Mouse (Mus musculus): Measurements from ENCODE around the gene Fam193a. TPM values are rescaled to one million over a fixed set of nuclear protein-coding genes. Genes with fewer than 3 reads are reported as not detected.

Fam193a gene
- polyA plus RNA-seq, 1 experiment from 2014 or later, result 10.3 TPM

DNA sequence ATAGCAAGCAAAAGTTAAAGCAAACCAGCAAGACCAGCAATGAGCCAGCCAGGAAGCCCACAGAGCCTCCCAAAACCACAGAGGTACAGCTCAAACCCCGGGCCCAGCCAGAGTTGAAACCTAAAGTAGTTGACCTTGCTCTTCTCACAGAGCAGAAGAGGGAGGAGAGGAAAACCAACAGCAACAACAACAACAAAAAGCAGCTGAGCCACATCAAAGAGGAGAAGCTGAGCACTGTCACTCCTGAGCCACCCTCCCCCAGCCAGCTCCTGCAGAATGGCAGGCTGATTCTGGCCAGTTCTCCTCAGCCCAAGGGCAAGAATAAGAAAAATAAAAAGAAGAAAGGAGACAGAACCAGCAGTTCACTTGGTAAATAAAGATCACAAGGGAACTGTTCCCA is 96.3 kb downstream of the Fam193a start:
- Histone ChIP-seq H3K4me1 (replicated peaks; ENCODE audit: control insufficient read depth, insufficient read depth, low read length) (no peaks in the 10 kb centered on the region), H3K27ac (ENCODE audit: low read length) (no peak overlapping the region), H3K36me3 (ENCODE audit: control insufficient read depth, insufficient read depth, low read length) (peaks cover 39% of the 10 kb centered on the region), H3K27me3 (ENCODE audit: control insufficient read depth, insufficient read depth, low read depth, low read length) (no peaks in the 10 kb centered on the region), H3K9me3 (ENCODE audit: control insufficient read depth, low read length) (no peaks in the 10 kb centered on the region), H3K4me3 (ENCODE audit: low read length) (no peak overlapping the region), H3K4me2 (ENCODE audit: low read depth, low read length) (no peak overlapping the region), H3K9ac (ENCODE audit: low read length) (no peak overlapping the region)
- WGBS, result 94% methylated on average over 1 of the region's 1 CpGs
- ATAC-seq (ENCODE audit: low read depth), result no peak

DNA sequence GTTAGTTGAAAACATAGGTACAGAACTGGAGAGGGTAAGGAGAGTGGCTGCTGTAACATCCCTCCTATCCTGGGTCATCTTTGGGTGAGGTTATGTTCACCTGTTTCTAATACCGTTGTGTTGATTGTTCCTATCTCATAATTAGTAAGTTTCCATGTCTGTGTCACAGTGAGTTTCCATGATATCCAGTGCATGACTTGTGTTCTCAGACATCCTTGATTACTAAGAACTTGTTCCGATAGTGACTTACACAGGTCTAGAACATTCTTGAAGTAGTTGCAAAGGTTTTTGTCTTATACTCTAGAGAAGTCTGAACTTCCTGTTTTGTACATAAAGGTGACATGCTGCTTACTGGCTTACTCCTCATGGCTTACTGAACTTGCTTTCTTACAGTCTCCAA is 96.9 kb downstream of the Fam193a start:
- H3K36me3 ChIP-seq (ENCODE audit: control insufficient read depth, insufficient read depth, low read length), result peaks cover 37% of the 10 kb centered on the region
- WGBS, result 86% methylated on average over 2 of the region's 2 CpGs

DNA sequence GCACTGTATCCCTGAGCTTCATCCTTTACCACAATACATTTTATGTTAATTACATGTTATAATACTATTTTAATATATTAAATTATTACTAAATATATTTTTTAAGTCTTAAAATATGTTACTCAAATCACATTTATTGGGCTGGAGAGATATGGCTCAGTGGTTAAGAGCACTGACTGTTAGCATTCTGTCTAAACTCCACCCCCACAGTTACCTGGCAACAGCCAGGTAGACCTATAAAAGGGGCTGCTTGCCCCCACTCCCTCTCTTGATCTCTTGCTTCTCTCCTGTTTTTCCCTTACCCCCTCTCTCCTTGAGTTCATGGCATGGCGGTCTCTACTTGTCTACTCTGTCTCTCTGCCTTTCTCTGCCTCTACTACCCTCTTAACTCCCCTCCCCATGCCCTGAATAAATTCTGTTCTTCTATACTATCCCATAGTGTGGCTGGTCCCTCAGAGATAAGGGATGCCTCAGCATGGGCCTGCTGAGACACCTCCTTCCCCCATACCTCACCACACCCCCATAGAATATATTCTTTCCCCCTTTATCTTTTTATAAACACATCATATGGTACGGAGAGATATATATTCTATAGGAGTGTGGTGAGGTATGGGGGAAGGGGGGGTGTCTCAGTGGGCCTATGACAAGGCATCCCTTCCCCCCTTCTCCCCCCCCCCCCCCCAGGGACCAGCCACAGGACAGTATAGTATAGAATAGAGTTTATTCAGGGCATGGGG is 98.5 kb downstream of the Fam193a start:
- Histone ChIP-seq H3K27me3 (ENCODE audit: control insufficient read depth, insufficient read depth, low read depth, low read length) (no peaks in the 10 kb centered on the region), H3K36me3 (ENCODE audit: control insufficient read depth, insufficient read depth, low read length) (peaks cover 35% of the 10 kb centered on the region), H3K4me1 (replicated peaks; ENCODE audit: control insufficient read depth, insufficient read depth, low read length) (no peaks in the 10 kb centered on the region), H3K4me2 (ENCODE audit: low read depth, low read length) (no peak overlapping the region), H3K9ac (ENCODE audit: low read length) (no peak overlapping the region), H3K9me3 (ENCODE audit: control insufficient read depth, low read length) (no peaks in the 10 kb centered on the region), H3K4me3 (ENCODE audit: low read length) (no peak overlapping the region), H3K27ac (ENCODE audit: low read length) (no peak overlapping the region)
- 69% methylated on average over 2 of the region's 2 CpGs for WGBS
- no peak for ATAC-seq (ENCODE audit: low read depth)

More for the DNA sequence above, 96.9 kb downstream of the Fam193a start:
- no peak overlapping the region for H3K4me3 ChIP-seq (ENCODE audit: low read length)
- no peaks in the 10 kb centered on the region for H3K27me3 ChIP-seq (ENCODE audit: control insufficient read depth, insufficient read depth, low read depth, low read length)
- H3K4me1 ChIP-seq (replicated peaks; ENCODE audit: control insufficient read depth, insufficient read depth, low read length), result no peaks in the 10 kb centered on the region
- no peak overlapping the region for H3K4me2 ChIP-seq (ENCODE audit: low read depth, low read length)
- H3K27ac ChIP-seq (ENCODE audit: low read length), result no peak overlapping the region
- no peak for ATAC-seq (ENCODE audit: low read depth)
- no peaks in the 10 kb centered on the region for H3K9me3 ChIP-seq (ENCODE audit: control insufficient read depth, low read length)
- no peak overlapping the region for H3K9ac ChIP-seq (ENCODE audit: low read length)

DNA sequence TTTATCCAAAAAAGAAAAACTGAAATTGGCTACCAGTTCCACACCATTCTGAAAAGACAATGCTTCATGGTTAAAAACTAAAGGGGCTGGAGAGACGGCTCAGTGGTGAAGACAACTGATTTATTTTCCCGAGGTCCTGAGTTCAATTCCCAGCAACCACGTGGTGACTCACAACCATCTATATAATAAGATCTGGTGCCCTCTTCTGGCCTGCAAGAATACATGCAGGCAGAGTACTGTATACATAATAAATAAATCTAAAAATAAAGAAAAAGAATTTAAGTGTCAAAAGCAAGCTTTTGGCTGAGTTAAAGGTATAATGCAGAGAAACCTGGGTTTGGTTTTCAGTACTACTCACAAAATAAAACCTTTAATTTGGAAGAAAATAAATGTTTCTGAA is 111.2 kb downstream of the Fam193a start:
- Histone ChIP-seq H3K4me3 (ENCODE audit: low read length) (no peak overlapping the region), H3K36me3 (ENCODE audit: control insufficient read depth, insufficient read depth, low read length) (peaks cover 43% of the 10 kb centered on the region), H3K27ac (ENCODE audit: low read length) (no peak overlapping the region), H3K27me3 (ENCODE audit: control insufficient read depth, insufficient read depth, low read depth, low read length) (no peaks in the 10 kb centered on the region), H3K4me1 (replicated peaks; ENCODE audit: control insufficient read depth, insufficient read depth, low read length) (no peaks in the 10 kb centered on the region), H3K9ac (ENCODE audit: low read length) (no peak overlapping the region), H3K4me2 (ENCODE audit: low read depth, low read length) (no peak overlapping the region), H3K9me3 (ENCODE audit: control insufficient read depth, low read length) (peaks cover 3% of the 10 kb centered on the region; the same call in 1 of the 2 replicates)
- 76% methylated on average over 3 of the region's 3 CpGs for WGBS
- no peak for ATAC-seq (ENCODE audit: low read depth)

DNA sequence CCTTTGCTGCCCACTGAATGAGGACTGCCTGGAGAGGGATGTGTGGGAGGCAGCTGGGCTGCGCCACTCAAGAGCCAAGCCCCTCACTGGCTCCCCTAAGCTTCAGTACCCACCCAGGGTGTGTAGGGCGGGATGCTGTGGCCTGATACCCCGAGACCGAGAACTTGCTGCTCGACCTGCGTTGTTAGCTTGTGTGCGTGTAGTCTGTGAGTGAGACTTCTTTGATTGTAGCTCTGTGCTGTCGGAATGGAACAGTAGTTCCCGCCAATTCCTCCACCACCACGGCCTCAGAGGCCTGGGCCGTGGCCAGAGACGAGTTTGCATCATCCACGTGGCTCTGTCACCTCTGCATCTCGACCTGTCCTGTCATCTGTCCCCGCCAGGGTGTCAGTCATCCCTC is 116.0 kb downstream of the Fam193a start:
- no peak overlapping the region for H3K4me3 ChIP-seq (ENCODE audit: low read length)
- no peaks in the 10 kb centered on the region for H3K27me3 ChIP-seq (ENCODE audit: control insufficient read depth, insufficient read depth, low read depth, low read length)
- no peak overlapping the region for H3K9ac ChIP-seq (ENCODE audit: low read length)
- WGBS, result 89% methylated on average over 15 of the region's 15 CpGs
- peaks cover under 1% of the 10 kb centered on the region; the same call in 1 of the 2 replicates for H3K9me3 ChIP-seq (ENCODE audit: control insufficient read depth, low read length)
- H3K4me2 ChIP-seq (ENCODE audit: low read depth, low read length), result no peak overlapping the region
- H3K27ac ChIP-seq (ENCODE audit: low read length), result no peak overlapping the region
- no peak for ATAC-seq (ENCODE audit: low read depth)
- peaks cover 16% of the 10 kb centered on the region for H3K36me3 ChIP-seq (ENCODE audit: control insufficient read depth, insufficient read depth, low read length)
- H3K4me1 ChIP-seq (replicated peaks; ENCODE audit: control insufficient read depth, insufficient read depth, low read length), result no peaks in the 10 kb centered on the region

DNA sequence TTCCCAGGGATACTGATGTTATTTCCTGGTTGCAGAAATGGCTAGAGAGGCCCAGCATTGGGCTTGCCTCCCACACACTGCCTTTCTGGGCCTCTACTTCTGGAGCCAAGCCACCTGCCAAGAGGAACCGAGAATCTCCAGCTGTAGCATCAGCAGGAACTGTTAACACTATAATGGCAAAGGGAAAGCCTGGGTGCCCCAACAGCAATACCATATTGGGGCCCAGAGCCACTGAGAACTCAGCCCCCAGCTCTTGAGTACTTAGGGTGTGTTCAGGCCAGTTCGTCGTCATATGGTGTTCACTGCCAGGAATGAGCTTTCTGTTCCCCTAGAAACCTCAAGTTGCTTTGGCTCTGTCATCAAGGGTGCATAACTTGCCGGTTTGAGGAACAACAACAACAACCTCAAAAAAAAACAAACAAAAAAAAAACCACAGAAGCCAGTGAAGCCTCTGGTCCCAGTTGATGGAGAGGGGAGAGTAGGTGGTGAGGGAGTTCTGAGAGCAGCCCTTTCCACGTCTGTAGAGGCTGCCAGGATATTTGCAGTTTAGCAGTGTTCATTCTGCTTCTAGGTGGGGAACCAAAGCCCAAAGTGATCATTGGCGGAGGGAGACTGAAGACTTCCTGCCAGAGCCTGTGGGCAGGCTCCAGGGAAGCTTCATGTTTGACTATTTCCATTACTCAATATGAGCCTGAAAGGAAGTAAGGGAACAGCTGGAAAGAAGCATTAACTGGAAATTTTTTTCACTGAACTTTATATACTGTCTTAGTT is 117.8 kb downstream of the Fam193a start:
- ATAC-seq (ENCODE audit: low read depth), result no peak
- Histone ChIP-seq H3K27ac (ENCODE audit: low read length) (no peak overlapping the region), H3K36me3 (ENCODE audit: control insufficient read depth, insufficient read depth, low read length) (peaks cover 9% of the 10 kb centered on the region), H3K4me1 (replicated peaks; ENCODE audit: control insufficient read depth, insufficient read depth, low read length) (no peaks in the 10 kb centered on the region), H3K9me3 (ENCODE audit: control insufficient read depth, low read length) (no peaks in the 10 kb centered on the region), H3K4me3 (ENCODE audit: low read length) (no peak overlapping the region), H3K4me2 (ENCODE audit: low read depth, low read length) (no peak overlapping the region), H3K9ac (ENCODE audit: low read length) (no peak overlapping the region), H3K27me3 (ENCODE audit: control insufficient read depth, insufficient read depth, low read depth, low read length) (no peaks in the 10 kb centered on the region)
- 72% methylated on average over 6 of the region's 6 CpGs for WGBS

DNA sequence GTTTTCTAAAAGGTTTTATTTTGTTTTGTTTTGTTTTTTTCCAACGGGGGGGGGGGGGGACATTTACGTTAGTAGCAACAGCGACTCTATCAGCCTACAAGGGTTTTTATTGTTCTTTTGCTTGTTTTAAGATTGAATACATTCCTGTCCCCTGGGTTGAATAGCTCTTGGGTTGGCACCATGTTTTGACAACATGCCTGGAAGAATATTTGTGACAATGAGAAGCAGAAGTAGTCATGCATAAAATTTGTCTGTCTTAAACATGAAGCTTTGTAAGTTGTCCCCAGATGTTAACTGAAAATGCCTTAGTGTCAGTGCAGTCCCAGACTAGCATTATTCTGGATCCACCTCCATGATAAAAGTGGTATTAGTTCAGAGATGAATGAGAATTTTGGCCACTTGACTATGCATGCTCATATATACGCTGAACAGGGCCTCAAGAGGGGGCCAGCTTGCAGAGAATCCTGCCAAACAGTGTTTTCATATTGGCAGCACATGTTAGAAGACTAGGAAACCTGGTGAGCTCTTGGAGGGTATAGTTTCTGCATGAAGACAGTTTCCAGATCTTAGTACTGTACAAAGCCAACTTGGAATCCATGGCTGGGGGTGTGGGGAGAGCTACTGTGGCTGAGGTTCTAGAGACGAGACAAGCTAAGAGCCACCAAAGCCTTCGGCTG is 119.1 kb downstream of the Fam193a start:
- Histone ChIP-seq H3K4me2 (ENCODE audit: low read depth, low read length) (no peak overlapping the region), H3K9me3 (ENCODE audit: control insufficient read depth, low read length) (no peaks in the 10 kb centered on the region), H3K36me3 (ENCODE audit: control insufficient read depth, insufficient read depth, low read length) (peaks cover 7% of the 10 kb centered on the region), H3K27ac (ENCODE audit: low read length) (no peak overlapping the region), H3K27me3 (ENCODE audit: control insufficient read depth, insufficient read depth, low read depth, low read length) (no peaks in the 10 kb centered on the region), H3K4me3 (ENCODE audit: low read length) (no peak overlapping the region), H3K4me1 (replicated peaks; ENCODE audit: control insufficient read depth, insufficient read depth, low read length) (no peaks in the 10 kb centered on the region), H3K9ac (ENCODE audit: low read length) (no peak overlapping the region)
- no peak for ATAC-seq (ENCODE audit: low read depth)
- WGBS, result 78% methylated on average over 6 of the region's 6 CpGs

DNA sequence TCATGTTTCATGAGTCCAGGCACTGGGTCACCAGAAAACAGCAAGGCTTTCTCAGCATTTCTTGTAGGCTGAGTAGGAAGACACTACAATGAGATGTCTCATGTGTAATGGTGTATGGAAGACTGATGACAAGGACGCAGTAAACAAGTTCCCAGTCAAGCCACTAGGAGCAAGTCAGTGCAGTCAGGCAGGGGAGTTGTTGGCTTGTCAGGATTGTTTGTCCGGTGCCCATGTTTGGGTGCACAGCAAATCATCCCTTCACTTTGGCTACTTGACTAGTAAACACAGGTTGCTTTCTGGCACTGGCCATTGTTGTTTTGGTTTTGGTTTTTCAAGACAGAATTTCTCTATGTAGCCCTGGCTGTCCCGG is 119.7 kb downstream of the Fam193a start:
- WGBS, result 89% methylated on average over 3 of the region's 3 CpGs
- H3K27me3 ChIP-seq (ENCODE audit: control insufficient read depth, insufficient read depth, low read depth, low read length), result no peaks in the 10 kb centered on the region
- H3K36me3 ChIP-seq (ENCODE audit: control insufficient read depth, insufficient read depth, low read length), result peaks cover 7% of the 10 kb centered on the region
- no peaks in the 10 kb centered on the region for H3K4me1 ChIP-seq (replicated peaks; ENCODE audit: control insufficient read depth, insufficient read depth, low read length)
- no peak for ATAC-seq (ENCODE audit: low read depth)
- no peak overlapping the region for H3K9ac ChIP-seq (ENCODE audit: low read length)
- H3K4me2 ChIP-seq (ENCODE audit: low read depth, low read length), result no peak overlapping the region
- H3K4me3 ChIP-seq (ENCODE audit: low read length), result no peak overlapping the region
- H3K27ac ChIP-seq (ENCODE audit: low read length), result no peak overlapping the region
- no peaks in the 10 kb centered on the region for H3K9me3 ChIP-seq (ENCODE audit: control insufficient read depth, low read length)

DNA sequence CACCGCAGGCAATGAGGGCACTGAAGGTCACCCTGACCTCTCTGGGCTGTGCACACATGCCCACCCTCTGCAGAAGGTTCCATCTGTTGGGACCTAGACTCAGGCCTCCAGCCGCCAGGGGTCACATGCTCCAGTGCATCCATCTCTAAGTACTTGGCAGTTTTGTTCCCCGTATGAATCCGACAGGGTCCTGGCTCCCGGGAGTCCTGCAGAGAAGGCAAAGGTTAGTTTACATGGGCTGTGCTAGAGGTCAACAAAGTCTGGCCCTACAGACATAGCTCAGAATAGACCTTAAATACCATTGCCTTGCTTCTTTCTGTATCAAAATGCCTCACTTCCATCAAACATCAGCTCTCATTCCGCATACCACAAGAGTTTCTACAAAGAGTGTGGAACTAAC is 127.0 kb downstream of the Fam193a start:
- ATAC-seq (ENCODE audit: low read depth), result no peak
- no peak overlapping the region for H3K27ac ChIP-seq (ENCODE audit: low read length)
- no peaks in the 10 kb centered on the region for H3K27me3 ChIP-seq (ENCODE audit: control insufficient read depth, insufficient read depth, low read depth, low read length)
- 54% methylated on average over 6 of the region's 6 CpGs for WGBS
- no peaks in the 10 kb centered on the region for H3K4me1 ChIP-seq (replicated peaks; ENCODE audit: control insufficient read depth, insufficient read depth, low read length)
- H3K4me2 ChIP-seq (ENCODE audit: low read depth, low read length), result no peak overlapping the region
- no peak overlapping the region for H3K4me3 ChIP-seq (ENCODE audit: low read length)
- peaks cover 3% of the 10 kb centered on the region; the same call in 1 of the 2 replicates for H3K36me3 ChIP-seq (ENCODE audit: control insufficient read depth, insufficient read depth, low read length)
- no peak overlapping the region for H3K9ac ChIP-seq (ENCODE audit: low read length)
- H3K9me3 ChIP-seq (ENCODE audit: control insufficient read depth, low read length), result no peaks in the 10 kb centered on the region

Data from lung, embryonic 16.5 days (tissue).